In genomic region chr10:82986993-82987349, GRCm38 (mm10) we compare ENCODE assay signal across 8 mouse cellular contexts. TPM values are rescaled to one million over a fixed set of nuclear protein-coding genes. Genes with fewer than 3 reads are reported as not detected.
A peak's percentile ranks its signal among the peaks of the same experiment; 100 is the strongest.
DNase-seq lines count a peak whose midpoint lies in the region; ATAC-seq and TF ChIP-seq lines count a peak whose summit lies in the region.

No protein-coding gene starts in this region.

- TF ChIP-seq POLR2A in kidney, adult 2 months (IDR thresholded peaks at IDR 0.05; ENCODE audit: low read depth, low read length) = no peak

- no peaks in the 10 kb centered on the region for H3K27me3 ChIP-seq in kidney, adult 2 months (replicated peaks; ENCODE audit: control insufficient read depth, insufficient read depth, low read length)
- peaks cover 19% of the 10 kb centered on the region for H3K27me3 ChIP-seq in hindbrain, embryonic 13.5 days
- H3K27me3 ChIP-seq in midbrain, embryonic 13.5 days = peaks cover 25% of the 10 kb centered on the region

- H3K36me3 ChIP-seq in kidney, adult 2 months (ENCODE audit: control insufficient read depth, insufficient read depth, low read length) = no peaks in the 10 kb centered on the region
- H3K36me3 ChIP-seq in hindbrain, embryonic 13.5 days = no peaks in the 10 kb centered on the region
- no peaks in the 10 kb centered on the region for H3K36me3 ChIP-seq in midbrain, embryonic 13.5 days

- WGBS in kidney, adult 2 months = 48% methylated on average over 8 of the region's 8 CpGs
- 22% methylated on average over 8 of the region's 8 CpGs for WGBS in hindbrain, embryonic 13.5 days
- 24% methylated on average over 8 of the region's 8 CpGs for WGBS in midbrain, embryonic 13.5 days

- no peak for ATAC-seq in hindbrain, embryonic 13.5 days (ENCODE audit: low FRiP score)
- ATAC-seq in midbrain, embryonic 13.5 days = no peak
- no peak for ATAC-seq in granulocyte monocyte progenitor cell, adult 5-6 weeks (replicated peaks; ENCODE audit: poor library complexity, severe bottlenecking)

- H3K4me1 ChIP-seq in kidney, adult 2 months (ENCODE audit: control insufficient read depth, insufficient read depth, low read length) = peaks cover 10% of the 10 kb centered on the region
- H3K4me1 ChIP-seq in hindbrain, embryonic 13.5 days (replicated peaks) = peaks cover 64% of the 10 kb centered on the region
- peaks cover 61% of the 10 kb centered on the region for H3K4me1 ChIP-seq in midbrain, embryonic 13.5 days (replicated peaks)

- H3K9ac ChIP-seq in hindbrain, embryonic 13.5 days = peak overlapping the region; percentile 88
- H3K9ac ChIP-seq in midbrain, embryonic 13.5 days (replicated peaks) = peak overlapping the region; percentile 87

- H3K4me3 ChIP-seq in kidney, adult 2 months (ENCODE audit: insufficient read depth, low read depth, low read length) = peak overlapping the region; percentile 60
- peak overlapping the region; percentile 86 for H3K4me3 ChIP-seq in hindbrain, embryonic 13.5 days
- H3K4me3 ChIP-seq in midbrain, embryonic 13.5 days (replicated peaks) = peak overlapping the region; percentile 80

- no peak for TF ChIP-seq CTCF in kidney, adult 2 months (conservative IDR thresholded peaks at IDR 0.05; ENCODE audit: insufficient read depth, insufficient read length, low read depth, low read length)

- H3K27ac ChIP-seq in kidney, adult 2 months (ENCODE audit: insufficient read depth, low read depth, low read length) = peak overlapping the region; percentile 37
- no peak overlapping the region for H3K27ac ChIP-seq in hindbrain, embryonic 13.5 days
- no peak overlapping the region for H3K27ac ChIP-seq in midbrain, embryonic 13.5 days

- no peaks in the 10 kb centered on the region for H3K9me3 ChIP-seq in hindbrain, embryonic 13.5 days
- no peaks in the 10 kb centered on the region for H3K9me3 ChIP-seq in midbrain, embryonic 13.5 days

- peak overlapping the region; percentile 93 for H3K4me2 ChIP-seq in hindbrain, embryonic 13.5 days
- H3K4me2 ChIP-seq in midbrain, embryonic 13.5 days (replicated peaks) = peak overlapping the region; percentile 91

- peak; percentile 22 for DNase-seq in kidney, adult 2 months
- no peak for DNase-seq in kidney, postnatal 25 days
- DNase-seq in brain, adult 2 months (ENCODE audit: low read depth, low spot score) = peak; percentile 43
- DNase-seq in thymus, postnatal 14 days = no peak
- no peak for DNase-seq in cerebellum, adult 11 months

RNA-seq across cellular contexts. Expression of gene Chst11, which starts 1.7 kb away (rescaled TPM):
- 8.0 and 9.2 TPM in 2 replicates for polyA plus RNA-seq in kidney, adult 2 months (2012; rRNA removed)
- 2.7 and 3.2 TPM in 2 replicates for polyA plus RNA-seq in hindbrain, embryonic 13.5 days (2015; fragmentation: Nextera tagmentation; extraction: Ambion mirVana)
- 2.9 TPM in 2 replicates for polyA plus RNA-seq in midbrain, embryonic 13.5 days (2015; fragmentation: Nextera tagmentation; extraction: Ambion mirVana)
- 12.5 and 15.3 TPM in 2 replicates for total RNA-seq in granulocyte monocyte progenitor cell, adult 5-6 weeks (2014; fragmentation: Nextera tagmentation)
- 20.8 TPM in 2 replicates for total RNA-seq in granulocyte monocyte progenitor cell, adult 5-6 weeks (2017)

Comparison
In these comparisons a context has a peak if more than half of its experiments do, and no peak if none do; other contexts are left out.
1. DNase-seq: peak in kidney, adult 2 months (single experiment) and brain, adult 2 months (single experiment); none in kidney, postnatal 25 days (0 of 2), thymus, postnatal 14 days (single experiment) and cerebellum, adult 11 months (single experiment).
2. Peak in every context shown above with its lines, with median percentiles within 50 percentile points of each other: H3K4me3 ChIP-seq.